Mouse (Mus musculus): ENCODE measurements around the gene Trim44. TPM values are rescaled to one million over a fixed set of nuclear protein-coding genes. Genes with fewer than 3 reads are reported as not detected.

Gene Trim44
- polyA plus RNA-seq, 1 experiment from 2014 or later: 16.2 TPM

DNA sequence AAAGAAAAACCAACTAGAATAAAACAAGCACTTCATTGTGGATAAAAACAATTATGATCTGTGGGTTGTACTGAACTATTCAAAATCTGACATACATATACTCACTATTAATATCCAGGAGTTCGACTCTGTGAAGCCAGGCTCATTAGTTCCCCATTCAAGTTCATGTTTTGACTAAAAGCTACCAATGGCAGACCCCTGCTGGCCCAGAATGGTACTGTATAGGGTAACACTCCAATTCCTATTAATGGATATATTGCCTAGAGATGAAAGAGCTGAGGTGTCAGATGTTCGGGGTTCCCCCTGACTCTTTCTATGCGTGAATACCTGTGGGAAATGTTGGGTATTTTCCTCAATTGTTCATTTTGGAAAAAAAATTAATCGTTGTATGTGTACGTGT lies 117.6 kb downstream of the Trim44 start:
- no peaks in the 10 kb centered on the region for H3K36me3 ChIP-seq (ENCODE audit: control insufficient read depth, insufficient read depth, low read length)
- no peak overlapping the region for H3K4me2 ChIP-seq (ENCODE audit: low read depth, low read length)
- H3K4me3 ChIP-seq (replicated peaks; ENCODE audit: low read length): no peak overlapping the region
- H3K27ac ChIP-seq (ENCODE audit: low read length): no peak overlapping the region
- H3K27me3 ChIP-seq (ENCODE audit: control insufficient read depth, insufficient read depth, low read length): no peaks in the 10 kb centered on the region
- no peak overlapping the region for H3K9ac ChIP-seq (ENCODE audit: low read length)
- 0 out of 2 replicates have a peak, but pooled peaks cover 4% of the 10 kb centered on the region for H3K4me1 ChIP-seq (ENCODE audit: control insufficient read depth, insufficient read depth, low read length)
- H3K9me3 ChIP-seq (replicated peaks; ENCODE audit: control insufficient read depth, low read length): no peaks in the 10 kb centered on the region
- WGBS: 48% methylated on average over 5 of the region's 5 CpGs
- ATAC-seq (ENCODE audit: insufficient read depth, low FRiP score): no peak

- no peaks in the 10 kb centered on the region for H3K36me3 ChIP-seq (ENCODE audit: control insufficient read depth, insufficient read depth, low read length)
- H3K4me3 ChIP-seq (replicated peaks; ENCODE audit: low read length): no peak overlapping the region
- WGBS: 85% methylated on average over 5 of the region's 5 CpGs
- no peak overlapping the region for H3K27ac ChIP-seq (ENCODE audit: low read length)
- no peaks in the 10 kb centered on the region for H3K9me3 ChIP-seq (replicated peaks; ENCODE audit: control insufficient read depth, low read length)
- no peak overlapping the region for H3K9ac ChIP-seq (ENCODE audit: low read length)
- no peak for ATAC-seq (ENCODE audit: insufficient read depth, low FRiP score)
- H3K4me2 ChIP-seq (ENCODE audit: low read depth, low read length): no peak overlapping the region
- no peaks in the 10 kb centered on the region for H3K27me3 ChIP-seq (ENCODE audit: control insufficient read depth, insufficient read depth, low read length)
- no peaks in the 10 kb centered on the region for H3K4me1 ChIP-seq (ENCODE audit: control insufficient read depth, insufficient read depth, low read length)
Measured at GRCm38 (mm10) chr2:102288676-102289075, 119.0 kb downstream of the Trim44 start.

DNA sequence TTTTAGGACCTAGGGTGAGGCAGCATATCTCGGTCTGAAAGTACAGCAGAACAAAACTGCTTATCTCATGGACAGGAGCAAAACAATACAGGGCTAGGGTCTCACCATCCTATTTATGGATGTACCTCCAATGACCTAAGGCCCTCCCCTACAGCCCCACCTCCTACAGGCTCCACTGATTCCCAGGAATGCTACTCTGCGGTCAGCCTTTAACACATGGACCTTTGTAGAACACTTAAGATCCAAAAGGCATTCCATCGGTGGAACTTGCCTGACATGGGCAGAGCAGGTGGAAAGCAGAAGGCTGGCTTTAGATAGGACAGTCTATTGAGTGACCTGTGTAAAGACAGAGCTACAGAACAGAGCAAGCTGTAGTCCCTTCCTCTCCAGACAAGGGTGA lies 120.3 kb downstream of the Trim44 start:
- Histone ChIP-seq H3K27ac (ENCODE audit: low read length) (no peak overlapping the region), H3K27me3 (ENCODE audit: control insufficient read depth, insufficient read depth, low read length) (no peaks in the 10 kb centered on the region), H3K4me1 (ENCODE audit: control insufficient read depth, insufficient read depth, low read length) (no peaks in the 10 kb centered on the region), H3K4me2 (ENCODE audit: low read depth, low read length) (no peak overlapping the region), H3K36me3 (ENCODE audit: control insufficient read depth, insufficient read depth, low read length) (no peaks in the 10 kb centered on the region), H3K4me3 (replicated peaks; ENCODE audit: low read length) (no peak overlapping the region), H3K9ac (ENCODE audit: low read length) (no peak overlapping the region), H3K9me3 (replicated peaks; ENCODE audit: control insufficient read depth, low read length) (no peaks in the 10 kb centered on the region)
- ATAC-seq (ENCODE audit: insufficient read depth, low FRiP score): no peak
- 74% methylated on average over 3 of the region's 3 CpGs for WGBS

GRCm38 (mm10) chr2:102282081-102282480 lies 125.5 kb downstream of the Trim44 start:
- no peak for ATAC-seq (ENCODE audit: insufficient read depth, low FRiP score)
- WGBS: 77% methylated on average over 7 of the region's 7 CpGs
- H3K9ac ChIP-seq (ENCODE audit: low read length): no peak overlapping the region
- H3K4me2 ChIP-seq (ENCODE audit: low read depth, low read length): no peak overlapping the region
- H3K4me1 ChIP-seq (ENCODE audit: control insufficient read depth, insufficient read depth, low read length): no peaks in the 10 kb centered on the region
- no peaks in the 10 kb centered on the region for H3K9me3 ChIP-seq (replicated peaks; ENCODE audit: control insufficient read depth, low read length)
- no peaks in the 10 kb centered on the region for H3K36me3 ChIP-seq (ENCODE audit: control insufficient read depth, insufficient read depth, low read length)
- H3K27me3 ChIP-seq (ENCODE audit: control insufficient read depth, insufficient read depth, low read length): no peaks in the 10 kb centered on the region
- no peak overlapping the region for H3K27ac ChIP-seq (ENCODE audit: low read length)
- H3K4me3 ChIP-seq (replicated peaks; ENCODE audit: low read length): no peak overlapping the region

DNA sequence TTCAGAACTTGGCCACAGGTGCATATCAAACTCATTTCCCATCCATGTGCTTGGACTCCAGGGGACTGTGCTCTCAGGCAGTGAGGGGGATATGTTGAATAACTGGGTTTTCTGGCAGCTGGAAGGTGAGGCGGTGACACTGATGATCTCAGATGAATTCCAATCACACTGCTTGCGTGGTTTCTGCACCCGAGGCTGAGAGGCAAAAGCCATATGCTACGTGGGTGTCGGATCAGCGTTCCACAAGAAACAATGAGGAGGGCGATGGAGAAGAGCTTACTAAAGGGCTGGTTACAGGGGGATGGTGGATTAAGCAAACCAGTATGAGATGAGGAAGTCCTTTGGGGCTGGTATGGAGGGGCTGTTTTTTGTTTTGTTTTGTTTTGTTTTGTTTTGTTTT lies 127.8 kb downstream of the Trim44 start:
- Histone ChIP-seq H3K9ac (ENCODE audit: low read length) (no peak overlapping the region), H3K4me3 (replicated peaks; ENCODE audit: low read length) (no peak overlapping the region), H3K4me1 (ENCODE audit: control insufficient read depth, insufficient read depth, low read length) (no peaks in the 10 kb centered on the region), H3K9me3 (replicated peaks; ENCODE audit: control insufficient read depth, low read length) (no peaks in the 10 kb centered on the region), H3K27ac (ENCODE audit: low read length) (no peak overlapping the region), H3K4me2 (ENCODE audit: low read depth, low read length) (no peak overlapping the region), H3K36me3 (ENCODE audit: control insufficient read depth, insufficient read depth, low read length) (no peaks in the 10 kb centered on the region), H3K27me3 (ENCODE audit: control insufficient read depth, insufficient read depth, low read length) (no peaks in the 10 kb centered on the region)
- no peak for ATAC-seq (ENCODE audit: insufficient read depth, low FRiP score)
- 79% methylated on average over 7 of the region's 7 CpGs for WGBS

DNA sequence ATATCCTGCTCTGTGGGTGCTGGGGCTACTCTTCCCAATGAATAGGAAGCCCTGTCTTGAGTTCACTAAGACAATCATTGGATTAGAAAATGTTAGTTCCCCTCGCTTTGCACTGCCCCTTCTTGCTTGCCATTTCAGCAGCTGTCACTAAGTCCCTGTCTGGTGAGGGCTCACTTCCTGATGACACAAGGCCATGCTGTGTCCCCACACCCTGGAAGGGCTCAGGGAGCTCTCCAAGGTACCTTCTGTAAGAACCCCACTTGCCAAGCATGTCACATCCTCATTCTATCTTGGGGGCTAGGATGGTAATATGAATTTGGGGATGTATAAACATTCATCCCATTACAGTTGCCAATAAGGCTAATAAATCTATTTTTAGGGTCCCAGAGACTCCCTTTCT lies 129.7 kb downstream of the Trim44 start:
- Histone ChIP-seq H3K9ac (ENCODE audit: low read length) (no peak overlapping the region), H3K27me3 (ENCODE audit: control insufficient read depth, insufficient read depth, low read length) (no peaks in the 10 kb centered on the region), H3K4me2 (ENCODE audit: low read depth, low read length) (no peak overlapping the region), H3K4me3 (replicated peaks; ENCODE audit: low read length) (no peak overlapping the region), H3K9me3 (replicated peaks; ENCODE audit: control insufficient read depth, low read length) (no peaks in the 10 kb centered on the region), H3K27ac (ENCODE audit: low read length) (no peak overlapping the region), H3K36me3 (ENCODE audit: control insufficient read depth, insufficient read depth, low read length) (no peaks in the 10 kb centered on the region), H3K4me1 (ENCODE audit: control insufficient read depth, insufficient read depth, low read length) (no peaks in the 10 kb centered on the region)
- WGBS: 38% methylated on average over 1 of the region's 1 CpGs
- ATAC-seq (ENCODE audit: insufficient read depth, low FRiP score): no peak

DNA sequence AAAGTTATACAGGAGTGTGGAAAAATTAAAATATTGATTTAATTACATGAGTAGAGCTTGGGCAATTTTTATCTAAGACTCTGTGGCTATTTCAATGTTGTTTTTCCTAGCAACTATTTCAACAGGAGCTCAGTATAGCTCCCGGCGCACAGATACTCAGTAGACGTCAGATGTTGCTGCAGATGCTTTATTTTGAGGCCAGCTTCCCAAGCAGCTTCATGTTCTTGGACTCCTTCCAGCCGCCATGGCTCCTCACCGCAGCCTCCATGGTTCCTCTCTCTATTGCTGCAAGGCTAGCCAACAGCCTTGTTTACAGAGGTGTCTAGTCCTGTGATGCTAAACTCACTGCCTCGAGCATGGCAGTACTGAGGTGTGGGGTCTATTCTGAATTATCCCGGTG lies 134.3 kb downstream of the Trim44 start:
- no peak overlapping the region for H3K4me3 ChIP-seq (replicated peaks; ENCODE audit: low read length)
- no peaks in the 10 kb centered on the region for H3K4me1 ChIP-seq (ENCODE audit: control insufficient read depth, insufficient read depth, low read length)
- H3K27me3 ChIP-seq (ENCODE audit: control insufficient read depth, insufficient read depth, low read length): no peaks in the 10 kb centered on the region
- no peak for ATAC-seq (ENCODE audit: insufficient read depth, low FRiP score)
- no peaks in the 10 kb centered on the region for H3K9me3 ChIP-seq (replicated peaks; ENCODE audit: control insufficient read depth, low read length)
- no peaks in the 10 kb centered on the region for H3K36me3 ChIP-seq (ENCODE audit: control insufficient read depth, insufficient read depth, low read length)
- no peak overlapping the region for H3K9ac ChIP-seq (ENCODE audit: low read length)
- no peak overlapping the region for H3K27ac ChIP-seq (ENCODE audit: low read length)
- 77% methylated on average over 7 of the region's 7 CpGs for WGBS
- no peak overlapping the region for H3K4me2 ChIP-seq (ENCODE audit: low read depth, low read length)

GRCm38 (mm10) chr2:102267582-102268339 lies 139.9 kb downstream of the Trim44 start:
- Histone ChIP-seq H3K4me3 (replicated peaks; ENCODE audit: low read length) (no peak overlapping the region), H3K27me3 (ENCODE audit: control insufficient read depth, insufficient read depth, low read length) (no peaks in the 10 kb centered on the region), H3K4me1 (ENCODE audit: control insufficient read depth, insufficient read depth, low read length) (no peaks in the 10 kb centered on the region), H3K9ac (ENCODE audit: low read length) (no peak overlapping the region), H3K4me2 (ENCODE audit: low read depth, low read length) (no peak overlapping the region), H3K27ac (ENCODE audit: low read length) (no peak overlapping the region), H3K36me3 (ENCODE audit: control insufficient read depth, insufficient read depth, low read length) (no peaks in the 10 kb centered on the region), H3K9me3 (replicated peaks; ENCODE audit: control insufficient read depth, low read length) (no peaks in the 10 kb centered on the region)
- no peak for ATAC-seq (ENCODE audit: insufficient read depth, low FRiP score)
- 59% methylated on average over 13 of the region's 13 CpGs for WGBS

- ATAC-seq (ENCODE audit: insufficient read depth, low FRiP score): no peak
- H3K36me3 ChIP-seq (ENCODE audit: control insufficient read depth, insufficient read depth, low read length): no peaks in the 10 kb centered on the region
- WGBS: 95% methylated on average over 3 of the region's 3 CpGs
Measured at GRCm38 (mm10) chr2:102266911-102267310, 140.7 kb downstream of the Trim44 start.

More at GRCm38 (mm10) chr2:102266911-102267310, 140.7 kb downstream of the Trim44 start:
- Histone ChIP-seq H3K4me3 (replicated peaks; ENCODE audit: low read length) (no peak overlapping the region), H3K27ac (ENCODE audit: low read length) (no peak overlapping the region), H3K9me3 (replicated peaks; ENCODE audit: control insufficient read depth, low read length) (no peaks in the 10 kb centered on the region), H3K4me2 (ENCODE audit: low read depth, low read length) (no peak overlapping the region), H3K9ac (ENCODE audit: low read length) (no peak overlapping the region), H3K27me3 (ENCODE audit: control insufficient read depth, insufficient read depth, low read length) (no peaks in the 10 kb centered on the region), H3K4me1 (ENCODE audit: control insufficient read depth, insufficient read depth, low read length) (no peaks in the 10 kb centered on the region)
